Mouse (Mus musculus) hindbrain, postnatal 0 days (tissue): ENCODE measurements at regions not wholly inside any gene's neighbourhood (a gene's known extent, or its start where the extent isn't known, plus 50 kb on each side); places are given as distances from the start of the nearest gene placed in this dataset.
"Not testable (repeated sequence)": the region's sequence is repeated elsewhere in the genome, so short reads cannot be mapped to it uniquely, and the experiment has no call there.

ENCODE experiments used
- ATAC-seq: fragments of 200-750 bp; cut with Nextera tagmentation; 2 replicates; pipeline ENCODE4 v1.8.0; 2017; ENCODE audit warnings: mild to moderate bottlenecking, moderate TSS enrichment, moderate library complexity
- DNase-seq: peaks from one replicate; pipeline ENCODE4 v3.0.0-alpha.2; 2015; ENCODE audit warnings: low spot score
- H3K27ac ChIP-seq: fragments of 300-500 bp; sonication (generic); 2 replicates; pipeline ENCODE4 v1.5.1; 2014; ENCODE audit warnings: mild to moderate bottlenecking
- H3K27me3 ChIP-seq: fragments of 300-500 bp; sonication (generic); 2 replicates; pipeline ENCODE4 v1.6.1; 2014; ENCODE audit warnings: low read length, mixed read lengths; ENCODE audit not compliant: insufficient read depth
- H3K36me3 ChIP-seq: fragments of 300-500 bp; sonication (generic); 2 replicates; pipeline ENCODE4 v1.6.1; 2014; ENCODE audit warnings: low read length, mixed read lengths; ENCODE audit not compliant: insufficient read depth
- H3K4me1 ChIP-seq: fragments of 300-500 bp; sonication (generic); 2 replicates; pipeline ENCODE4 v1.6.1; 2014; ENCODE audit warnings: antibody characterized with exemption, low read length, mixed read lengths; ENCODE audit not compliant: insufficient read depth
- H3K4me2 ChIP-seq: fragments of 300-500 bp; sonication (generic); 2 replicates; pipeline ENCODE4 v1.6.1; 2014; ENCODE audit warnings: low read depth, mild to moderate bottlenecking, low read length, moderate library complexity, mixed read lengths
- H3K4me3 ChIP-seq: fragments of 300-500 bp; sonication (generic); 2 replicates; pipeline ENCODE4 v1.5.1; 2014; ENCODE audit warnings: low read length
- H3K9ac ChIP-seq: fragments of 300-500 bp; sonication (generic); replicated peaks from 2 replicates; pipeline ENCODE4 v1.6.1; 2014; ENCODE audit warnings: mild to moderate bottlenecking, low read length, moderate library complexity, mixed read lengths
- H3K9me3 ChIP-seq: fragments of 300-500 bp; sonication (generic); 2 replicates; pipeline ENCODE4 v1.6.1; 2016; ENCODE audit warnings: low read length, mixed read lengths
- CTCF ChIP-seq: IDR thresholded peaks from 2 replicates; pipeline ENCODE4 v1.5.1; 2016; ENCODE audit warnings: antibody characterized with exemption, control low read depth, low read depth
- WGBS: fragments of 180-500 bp; shearing (Covaris S2); extraction: QIAGEN DNeasy Blood & Tissue Kit; methylation state at CpG from one replicate; pipeline ENCODE4 v1.1.7; 2014; 5-methylcytosine and 5-hydroxymethylcytosine counted together

DNA sequence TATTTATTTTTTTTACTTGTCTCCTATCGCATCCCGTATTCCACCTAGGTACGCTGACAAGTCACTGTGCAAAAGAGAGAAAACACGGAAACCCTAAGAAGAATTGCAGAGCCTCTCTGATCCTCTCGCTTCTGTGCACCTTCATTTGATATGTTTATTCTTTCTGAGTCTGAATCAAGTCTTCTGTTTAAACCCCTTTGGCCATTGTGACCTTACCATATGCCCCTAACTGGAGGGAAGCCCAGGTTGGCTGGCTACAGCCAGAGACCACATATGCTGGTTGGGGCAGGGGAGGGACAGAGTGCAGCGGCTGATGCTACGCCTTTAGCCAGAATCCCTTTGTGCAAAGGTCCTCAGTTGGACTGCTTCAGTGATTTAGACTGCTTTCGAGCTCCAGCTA is 346.0 kb upstream of the Nova1 start:
- Histone ChIP-seq H3K36me3 (no peaks in the 10 kb centered on the region), H3K27me3 (no peaks in the 10 kb centered on the region), H3K4me3 (peak overlapping the region; percentile 24), H3K27ac (peak overlapping the region; percentile 86), H3K9me3 (no peaks in the 10 kb centered on the region), H3K9ac (peak overlapping the region; percentile 28; the same call in 1 of the 2 replicates), H3K4me1 (0 out of 2 replicates have a peak, but pooled peaks cover 8% of the 10 kb centered on the region), H3K4me2 (peak overlapping the region; percentile 51)
- 27% methylated on average over 8 of the region's 8 CpGs for WGBS
- peak; percentile 85 for ATAC-seq
- peak; percentile 81 for DNase-seq
- TF ChIP-seq CTCF, result no peak

DNA sequence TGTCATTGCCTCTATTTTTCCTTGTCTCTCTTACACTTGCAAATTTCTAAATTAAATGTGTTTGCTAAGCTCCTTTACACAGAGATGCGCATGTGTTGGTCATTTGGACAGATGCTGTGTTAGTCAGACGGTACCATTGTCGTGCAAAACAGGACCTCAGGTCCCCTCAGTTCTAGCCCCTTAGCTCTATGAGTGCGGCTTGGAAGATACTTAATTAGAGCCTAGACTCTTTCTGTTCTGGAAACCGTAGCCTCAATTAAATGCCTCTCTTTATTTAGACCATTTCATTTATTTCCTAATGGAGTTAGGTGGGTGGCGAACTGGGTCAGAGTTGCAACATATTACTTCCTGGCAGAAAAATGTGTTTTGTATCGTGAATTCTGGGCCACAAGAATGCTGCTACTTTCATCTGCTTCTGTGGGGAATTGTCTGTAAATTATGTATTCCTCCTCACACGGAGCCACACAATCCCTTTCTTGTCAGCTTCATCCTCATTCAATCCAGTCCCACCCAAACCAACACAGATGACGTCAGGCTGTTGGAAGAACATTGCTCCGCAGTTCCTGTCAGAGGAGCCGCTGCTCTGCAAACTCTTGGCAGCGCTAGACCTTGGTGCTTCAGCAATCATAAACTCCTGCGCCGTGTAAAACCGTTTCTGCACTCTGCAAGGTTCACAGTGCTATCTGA is 345.4 kb upstream of the Nova1 start:
- no peaks in the 10 kb centered on the region for H3K36me3 ChIP-seq
- DNase-seq, result peak; percentile 90
- peak; percentile 21; the same call in 1 of the 2 replicates for TF ChIP-seq CTCF

DNA sequence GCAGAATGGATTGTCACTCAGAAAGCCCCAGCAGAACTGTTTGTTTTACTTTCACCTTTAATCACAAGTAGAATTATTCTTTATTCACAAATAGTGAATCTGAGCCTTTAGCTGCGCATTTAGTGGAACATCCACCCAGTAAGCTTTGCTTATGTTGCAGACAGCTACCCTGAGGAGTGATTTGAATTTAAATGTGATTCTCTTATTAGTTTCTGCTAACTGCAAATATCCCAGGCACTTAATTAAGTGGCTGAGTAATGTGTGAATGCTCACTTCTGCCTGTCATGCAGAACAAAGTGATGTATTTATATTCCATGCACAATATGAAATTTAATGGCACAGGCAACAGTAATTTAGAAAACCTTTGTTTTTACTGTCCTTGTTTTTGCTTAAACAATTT is 344.4 kb upstream of the Nova1 start:
- peak overlapping the region; percentile 40 for H3K9ac ChIP-seq
- ATAC-seq (no peak), DNase-seq (peak; percentile 41)
- 5% methylated on average over 1 of the region's 1 CpGs for WGBS
- H3K27ac ChIP-seq, result peak overlapping the region; percentile 78
- no peak for TF ChIP-seq CTCF
- H3K9me3 ChIP-seq, result no peaks in the 10 kb centered on the region
- H3K4me3 ChIP-seq, result no peak overlapping the region
- 0 out of 2 replicates have a peak, but pooled peaks cover 8% of the 10 kb centered on the region for H3K4me1 ChIP-seq
- H3K4me2 ChIP-seq, result peak overlapping the region; percentile 51
- H3K36me3 ChIP-seq, result no peaks in the 10 kb centered on the region
- H3K27me3 ChIP-seq, result no peaks in the 10 kb centered on the region

More for the DNA sequence above, 345.4 kb upstream of the Nova1 start:
- Histone ChIP-seq H3K4me3 (peak overlapping the region; percentile 24), H3K4me2 (peak overlapping the region; percentile 51), H3K27ac (peak overlapping the region; percentile 86), H3K4me1 (0 out of 2 replicates have a peak, but pooled peaks cover 8% of the 10 kb centered on the region), H3K27me3 (no peaks in the 10 kb centered on the region), H3K9me3 (no peaks in the 10 kb centered on the region), H3K9ac (peak overlapping the region; percentile 28)
- WGBS, result 11% methylated on average over 15 of the region's 15 CpGs
- ATAC-seq, result peak; percentile 95

DNA sequence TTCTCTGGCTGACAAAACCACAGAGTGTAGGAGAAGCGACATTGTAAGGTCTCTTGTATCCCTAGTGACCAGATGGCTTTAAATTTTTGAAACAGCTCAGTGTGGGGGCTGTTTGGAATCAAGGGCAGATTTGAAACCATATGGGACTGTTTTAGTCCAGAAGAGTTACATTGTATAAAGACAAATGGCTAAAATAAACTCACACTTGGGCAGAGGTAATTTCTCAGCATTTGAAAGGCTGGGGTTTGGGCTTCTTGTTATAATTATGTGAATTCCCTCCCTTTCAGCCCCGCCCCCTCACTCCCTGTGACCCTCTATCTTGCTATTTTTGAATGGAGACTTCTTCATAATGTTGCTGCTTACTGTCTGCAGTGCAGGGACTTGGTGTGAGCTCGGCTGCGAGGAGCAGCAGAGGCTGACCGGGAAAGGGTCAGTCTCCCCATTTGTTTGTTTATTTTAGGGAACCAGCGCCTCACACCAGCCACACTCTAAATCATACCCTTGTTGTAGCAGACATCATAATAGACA is 344.0 kb upstream of the Nova1 start:
- Histone ChIP-seq H3K27ac (peak overlapping the region; percentile 78), H3K27me3 (no peaks in the 10 kb centered on the region), H3K9me3 (no peaks in the 10 kb centered on the region), H3K36me3 (no peaks in the 10 kb centered on the region), H3K9ac (peak overlapping the region; percentile 40), H3K4me3 (no peak overlapping the region), H3K4me1 (0 out of 2 replicates have a peak, but pooled peaks cover 8% of the 10 kb centered on the region), H3K4me2 (peak overlapping the region; percentile 51)
- ATAC-seq, result peak; percentile 30; the same call in 1 of the 2 replicates
- WGBS, result 10% methylated on average over 6 of the region's 6 CpGs
- TF ChIP-seq CTCF, result no peak
- peak; percentile 30 for DNase-seq

DNA sequence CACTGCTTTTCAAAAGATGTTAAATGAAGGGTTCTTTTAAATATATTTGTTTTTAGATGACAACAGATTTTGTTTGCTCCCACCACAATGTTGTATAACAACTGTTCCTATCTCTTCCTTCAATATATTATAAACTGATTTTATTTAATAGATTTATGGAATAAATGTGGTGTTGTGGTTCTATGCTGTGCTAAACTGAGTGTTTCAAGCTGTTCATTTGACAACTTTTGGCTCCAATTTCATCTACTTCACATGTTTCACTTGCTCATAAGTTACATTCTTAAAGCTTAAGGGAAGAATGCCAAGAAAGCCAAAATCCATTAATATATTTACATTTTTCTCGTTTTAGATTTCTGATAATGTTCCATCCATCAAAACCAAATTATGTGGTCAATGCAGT is 341.9 kb upstream of the Nova1 start:
- Histone ChIP-seq H3K4me2 (no peak overlapping the region), H3K9me3 (no peaks in the 10 kb centered on the region), H3K27ac (no peak overlapping the region), H3K27me3 (no peaks in the 10 kb centered on the region), H3K4me1 (0 out of 2 replicates have a peak, but pooled peaks cover 8% of the 10 kb centered on the region), H3K4me3 (no peak overlapping the region), H3K36me3 (no peaks in the 10 kb centered on the region), H3K9ac (no peak overlapping the region)
- no peak for TF ChIP-seq CTCF
- DNase-seq, result no peak
- WGBS, result 63% methylated on average over 1 of the region's 1 CpGs
- ATAC-seq, result no peak

DNA sequence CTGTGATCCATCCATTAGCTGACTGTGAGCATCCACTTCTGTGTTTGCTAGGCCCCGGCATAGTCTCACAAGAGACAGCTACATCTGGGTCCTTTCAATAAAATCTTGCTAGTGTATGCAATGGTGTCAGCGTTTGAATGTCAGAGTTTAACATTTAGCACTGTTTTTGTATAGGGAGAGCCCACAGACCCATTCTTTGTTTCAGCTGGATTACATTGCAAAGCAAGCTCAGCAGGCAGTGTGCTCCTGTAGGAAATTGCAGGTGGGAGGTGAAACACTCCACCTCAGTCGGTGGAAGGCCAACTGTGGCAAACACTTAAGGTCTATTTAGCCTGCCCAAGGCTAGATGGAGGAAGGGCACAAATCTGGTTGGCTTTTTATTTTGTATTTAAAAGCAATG is 337.2 kb upstream of the Nova1 start:
- not testable (repeated sequence) for DNase-seq, H3K27me3 ChIP-seq, ATAC-seq, H3K4me2 ChIP-seq, H3K4me3 ChIP-seq, H3K9me3 ChIP-seq, H3K36me3 ChIP-seq, H3K9ac ChIP-seq, H3K27ac ChIP-seq, H3K4me1 ChIP-seq
- 5% methylated on average over 2 of the region's 3 CpGs for WGBS

DNA sequence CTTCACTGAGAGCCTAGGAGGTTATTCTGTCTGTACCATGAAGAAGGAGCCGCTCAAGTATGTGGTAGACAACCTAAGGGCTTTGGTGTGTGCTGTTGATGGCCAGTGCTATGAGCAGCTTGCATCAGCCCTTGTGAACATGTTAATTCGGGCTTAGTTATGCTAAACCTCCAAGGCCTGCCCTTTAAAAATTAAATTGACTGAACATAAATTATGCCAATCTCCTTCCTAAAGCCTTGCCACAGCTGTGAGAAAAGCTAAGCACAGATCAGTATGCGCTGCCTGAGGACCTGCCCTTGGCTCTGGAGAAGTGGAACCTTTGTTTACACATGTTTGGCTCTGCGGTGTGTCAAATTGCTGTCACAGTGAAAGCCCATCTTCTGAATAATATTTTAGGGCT is 321.9 kb upstream of the Nova1 start:
- DNase-seq (no peak), ATAC-seq (no peak)

More for the DNA sequence above, 321.9 kb upstream of the Nova1 start:
- Histone ChIP-seq H3K4me1 (peaks cover 3% of the 10 kb centered on the region; the same call in 1 of the 2 replicates), H3K27ac (no peak overlapping the region), H3K27me3 (no peaks in the 10 kb centered on the region), H3K4me3 (no peak overlapping the region), H3K4me2 (no peak overlapping the region), H3K36me3 (no peaks in the 10 kb centered on the region), H3K9me3 (no peaks in the 10 kb centered on the region), H3K9ac (no peak overlapping the region)
- 51% methylated on average over 4 of the region's 4 CpGs for WGBS
- TF ChIP-seq CTCF, result no peak
